In the genomic region with DNA sequence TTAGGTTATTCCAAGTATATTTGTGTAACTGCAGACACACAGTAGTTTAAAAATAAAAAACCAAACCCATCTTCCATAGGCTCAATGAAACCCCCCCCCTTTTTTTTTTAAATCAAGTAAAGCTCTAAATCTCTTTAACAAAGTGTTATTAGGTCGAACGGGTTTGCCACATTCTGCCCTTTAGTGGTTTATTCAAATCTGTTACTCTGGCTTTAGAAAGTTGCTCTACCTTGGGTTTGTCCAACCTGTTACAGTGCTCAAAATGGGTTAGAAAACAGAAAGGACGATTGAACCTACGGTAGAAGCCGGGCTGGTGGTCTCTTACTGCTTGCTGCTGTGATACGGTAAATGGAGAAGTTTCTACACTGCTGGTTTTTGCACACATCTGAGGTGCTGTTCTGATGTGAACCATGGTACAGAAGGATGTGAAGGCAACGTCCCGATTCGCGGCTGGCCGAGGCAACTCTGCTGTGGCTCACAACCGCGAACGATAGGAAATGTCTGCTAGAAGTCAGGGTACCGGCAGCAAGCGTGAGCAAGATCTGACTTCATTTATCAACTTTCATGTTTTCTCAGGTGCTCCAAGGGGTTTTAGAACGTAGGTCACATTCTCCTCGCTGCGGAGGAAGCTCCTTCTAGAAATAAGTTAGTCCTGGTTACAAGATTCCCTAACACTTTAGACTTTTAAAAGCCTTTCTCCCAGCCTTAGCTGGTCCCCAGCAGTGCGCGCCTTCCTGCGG, we compare ENCODE assay signal across 8 mouse cellular contexts. TPM values are rescaled to one million over a fixed set of nuclear protein-coding genes. Genes with fewer than 3 reads are reported as not detected.
A peak's percentile ranks its signal among the peaks of the same experiment; 100 is the strongest.
DNase-seq lines count a peak whose midpoint lies in the region; ATAC-seq and TF ChIP-seq lines count a peak whose summit lies in the region.

No protein-coding gene starts in this region.

- WGBS in forebrain, embryonic 13.5 days, result 51% methylated on average over 22 of the region's 22 CpGs
- WGBS in neural tube, embryonic 15.5 days, result 46% methylated on average over 22 of the region's 22 CpGs

- intact Hi-C loops in left cerebral cortex, adult 2 months (cut with DNase I), result no loop called here
- intact Hi-C loops in left cerebral cortex, postnatal 25 days (cut with DNase I), result no loop called here

- H3K27ac ChIP-seq in left cerebral cortex, adult 2 months, result no peak overlapping the region
- peak overlapping the region; percentile 82 for H3K27ac ChIP-seq in forebrain, embryonic 13.5 days
- peak overlapping the region; percentile 58 for H3K27ac ChIP-seq in neural tube, embryonic 15.5 days (replicated peaks)

- 0 out of 2 replicates have a peak overlapping the region, but pooled peaks have one; percentile 1 for H3K4me3 ChIP-seq in left cerebral cortex, adult 2 months
- H3K4me3 ChIP-seq in forebrain, embryonic 13.5 days, result peak overlapping the region; percentile 27
- H3K4me3 ChIP-seq in neural tube, embryonic 15.5 days (replicated peaks), result no peak overlapping the region

- H3K9ac ChIP-seq in forebrain, embryonic 13.5 days, result peak overlapping the region; percentile 55
- H3K9ac ChIP-seq in neural tube, embryonic 15.5 days (replicated peaks), result no peak overlapping the region

- peaks cover 29% of the 10 kb centered on the region for H3K4me1 ChIP-seq in forebrain, embryonic 13.5 days
- peaks cover 18% of the 10 kb centered on the region; the same call in 1 of the 2 replicates for H3K4me1 ChIP-seq in neural tube, embryonic 15.5 days

- peaks cover 41% of the 10 kb centered on the region for H3K9me3 ChIP-seq in forebrain, embryonic 13.5 days (replicated peaks)
- H3K9me3 ChIP-seq in neural tube, embryonic 15.5 days (replicated peaks), result peaks cover 24% of the 10 kb centered on the region

- no peaks in the 10 kb centered on the region for H3K36me3 ChIP-seq in forebrain, embryonic 13.5 days (ENCODE audit: poor library complexity, severe bottlenecking)
- no peaks in the 10 kb centered on the region for H3K36me3 ChIP-seq in neural tube, embryonic 15.5 days

- no peak for TF ChIP-seq CTCF in left cerebral cortex, adult 2 months (IDR thresholded peaks at IDR 0.05)

- no peak for ATAC-seq in forebrain, embryonic 13.5 days
- no peak for ATAC-seq in neural tube, embryonic 15.5 days (ENCODE audit: low FRiP score)

- DNase-seq in left cerebral cortex, adult 2 months (ENCODE audit: extremely low spot score in 1 of 2, low spot score in 2 of 2), result no peak
- no peak for DNase-seq in left cerebral cortex, postnatal 25 days (ENCODE audit: low spot score in 2 of 2)
- peak; percentile 31 to 55 for DNase-seq in kidney, postnatal 4 days
- no peak for DNase-seq in spleen, postnatal 10 days (ENCODE audit: low spot score in 2 of 2)
- no peak for DNase-seq in right cerebral cortex, postnatal 25 days
- no peak for DNase-seq in layer of hippocampus, adult 8-10 months (ENCODE audit: low spot score in 2 of 2)

- no peaks in the 10 kb centered on the region for H3K27me3 ChIP-seq in forebrain, embryonic 13.5 days
- H3K27me3 ChIP-seq in neural tube, embryonic 15.5 days (replicated peaks), result no peaks in the 10 kb centered on the region

- H3K4me2 ChIP-seq in forebrain, embryonic 13.5 days, result peak overlapping the region; percentile 60
- peak overlapping the region; percentile 64 for H3K4me2 ChIP-seq in neural tube, embryonic 15.5 days

RNA-seq across cellular contexts. Expression of gene Mest, which starts 11.8 kb away (rescaled TPM):
- 100 to 1,000 TPM in 1 of 2 experiments, 10 to 100 TPM in 1; 90.5 to 129 TPM for total RNA-seq in left cerebral cortex, adult 2 months (2021)
- 100 to 1,000 TPM; 120 to 124 TPM for total RNA-seq in left cerebral cortex, postnatal 25 days (2021)
- 443 and 547 TPM in 2 replicates for polyA plus RNA-seq in forebrain, embryonic 13.5 days (2015; fragmentation: Nextera tagmentation; extraction: Ambion mirVana)
- polyA plus RNA-seq in neural tube, embryonic 15.5 days (2015; fragmentation: Nextera tagmentation; extraction: Ambion mirVana), result 378 and 417 TPM in 2 replicates
- 10 to 100 TPM; 43.1 to 65.9 (median 50.6) TPM for total RNA-seq in layer of hippocampus, adult 8-10 months (2022)

RNA-seq across cellular contexts. Expression of gene Cep41, which starts 41.6 kb away (rescaled TPM):
- total RNA-seq in left cerebral cortex, adult 2 months (2021), result 1 to 10 TPM; 6.5 to 9.2 TPM
- total RNA-seq in left cerebral cortex, postnatal 25 days (2021), result 1 to 10 TPM; 7.5 to 8.1 TPM
- polyA plus RNA-seq in forebrain, embryonic 13.5 days (2015; fragmentation: Nextera tagmentation; extraction: Ambion mirVana), result 19.5 and 19.6 TPM in 2 replicates
- polyA plus RNA-seq in neural tube, embryonic 15.5 days (2015; fragmentation: Nextera tagmentation; extraction: Ambion mirVana), result 10.7 and 11.6 TPM in 2 replicates
- 1 to 10 TPM; 5.2 to 8.1 (median 6.7) TPM for total RNA-seq in layer of hippocampus, adult 8-10 months (2022)

Comparison
In these comparisons a context has a peak if more than half of its experiments do, and no peak if none do; other contexts are left out.
1. DNase-seq: peak in kidney, postnatal 4 days (2 of 2); none in left cerebral cortex, adult 2 months (0 of 2), left cerebral cortex, postnatal 25 days (0 of 2), spleen, postnatal 10 days (0 of 2), right cerebral cortex, postnatal 25 days (single experiment) and layer of hippocampus, adult 8-10 months (0 of 2).